Mouse (Mus musculus) kidney, adult 2 months (tissue): ENCODE measurements around the gene B4galt1.

Experiments used
- CTCF ChIP-seq: fragments of 200-500 bp; conservative IDR thresholded peaks from 2 replicates; pipeline ENCODE4 v1.5.1; 2011; ENCODE audit warnings: low read depth, mild to moderate bottlenecking, control low read depth, low read length, moderate library complexity, mixed read lengths; ENCODE audit not compliant: insufficient read depth, insufficient read length
- POLR2A ChIP-seq: fragments of 200-500 bp; IDR thresholded peaks from one replicate; pipeline ENCODE4 v1.6.1; 2011; ENCODE audit warnings: low read depth, low read length, control low read depth

GRCm38 (mm10) chr4:40823664-40824063, 30.1 kb downstream of the B4galt1 start:
- TF ChIP-seq POLR2A = no peak
- no peak for TF ChIP-seq CTCF
